Mouse (Mus musculus) spleen, adult 2 months (tissue): ENCODE results near the gene Fbxl17. TPM values are rescaled to one million over a fixed set of nuclear protein-coding genes. Genes with fewer than 3 reads are reported as not detected.

ENCODE experiments used
- DNase-seq, 2 experiments: peaks; one replicate each; pipeline versions ENCODE4 v3.0.0 to v3.0.0-alpha.2; 2012 to 2021; ENCODE audit warnings: low spot score in 2 of 2, low read depth in 1 of 2
- H3K27ac ChIP-seq: fragments of 200-500 bp; 2 replicates; pipeline ENCODE4 v1.5.1; 2012; ENCODE audit warnings: low read length, inconsistent platforms; ENCODE audit not compliant: insufficient read depth
- H3K27me3 ChIP-seq: fragments of 200-500 bp; 2 replicates; pipeline ENCODE4 v1.6.1; 2012; ENCODE audit warnings: mild to moderate bottlenecking, moderate library complexity, low read length, inconsistent platforms; ENCODE audit not compliant: control insufficient read depth, insufficient read depth
- H3K36me3 ChIP-seq: fragments of 200-500 bp; 2 replicates; pipeline ENCODE4 v1.6.1; 2012; ENCODE audit warnings: mild to moderate bottlenecking, low read length, inconsistent platforms; ENCODE audit not compliant: control insufficient read depth, insufficient read depth
- H3K4me1 ChIP-seq: fragments of 200-500 bp; 2 replicates; pipeline ENCODE4 v1.6.1; 2011; ENCODE audit warnings: inconsistent platforms; ENCODE audit not compliant: control insufficient read depth, insufficient read depth, insufficient read length
- H3K4me3 ChIP-seq: fragments of 200-500 bp; 2 replicates; pipeline ENCODE4 v1.5.1; 2011; ENCODE audit warnings: mild to moderate bottlenecking, inconsistent platforms; ENCODE audit not compliant: insufficient read depth, insufficient read length; ENCODE audit errors: extremely low read depth
- CTCF ChIP-seq: fragments of 200-500 bp; IDR thresholded peaks from 2 replicates; pipeline ENCODE4 v1.5.1; 2011; ENCODE audit warnings: mild to moderate bottlenecking, inconsistent platforms; ENCODE audit not compliant: insufficient read depth, insufficient read length, insufficient replicate concordance; ENCODE audit errors: extremely low read depth
- POLR2A ChIP-seq: fragments of 200-500 bp; IDR thresholded peaks from 2 replicates; pipeline ENCODE4 v1.6.1; 2011; ENCODE audit warnings: low read depth, low read length, inconsistent platforms
- WGBS: fragments of 180-500 bp; shearing (Covaris S2); methylation state at CpG from one replicate; pipeline ENCODE4 v1.1.7; 2018; 5-methylcytosine and 5-hydroxymethylcytosine counted together
- polyA plus RNA-seq: library from polyadenylated mRNA; depleted of rRNA; stranded (reverse); fragments of >200 nt; gene quantifications from 2 replicates; pipeline ENCODE4 v1.2.3, GENCODE M21; 2012

Gene Fbxl17
- polyA plus RNA-seq, 1 experiment = 4.7 TPM

DNA sequence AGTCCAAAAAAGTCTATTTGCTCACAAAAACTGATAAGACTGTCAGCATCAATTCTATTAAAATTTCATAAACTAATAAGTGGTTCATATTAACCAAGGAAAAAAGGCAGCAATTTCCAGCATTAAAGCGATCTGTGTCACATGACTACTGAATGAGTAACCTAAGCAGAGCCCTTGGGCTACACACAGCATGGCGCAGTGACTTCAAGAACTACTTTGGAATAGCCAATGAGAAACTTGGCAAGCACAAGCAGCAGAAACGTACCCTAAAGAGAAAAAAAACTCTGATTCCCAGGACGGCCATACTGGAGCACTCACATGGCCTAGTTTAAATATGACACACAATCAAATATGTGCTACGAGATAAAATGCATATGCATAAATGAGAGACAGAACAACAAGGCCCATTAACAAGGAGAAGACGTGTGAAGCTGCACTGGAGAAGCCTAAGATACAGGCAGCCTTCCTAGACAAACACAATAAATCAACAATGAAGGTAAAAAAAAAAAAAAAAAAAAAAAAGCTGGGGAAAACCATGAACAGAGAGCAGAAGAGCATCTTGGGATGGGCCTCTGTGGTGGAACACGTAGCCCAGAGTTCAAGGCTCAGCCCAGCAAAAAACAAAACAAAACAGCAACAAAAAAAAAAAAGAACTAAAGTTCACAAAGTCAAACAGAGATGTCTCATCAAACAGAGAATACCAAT is 5.8 kb downstream of the Fbxl17 start:
- H3K4me1 ChIP-seq = no peaks in the 10 kb centered on the region; the same call in 1 of the 2 replicates
- peaks cover 6% of the 10 kb centered on the region for H3K36me3 ChIP-seq
- no peak overlapping the region for H3K4me3 ChIP-seq
- TF ChIP-seq CTCF (no peak), POLR2A (no peak)
- H3K27me3 ChIP-seq = no peaks in the 10 kb centered on the region
- WGBS = 91% methylated on average over 7 of the region's 7 CpGs
- no peak overlapping the region for H3K27ac ChIP-seq
- no peak for DNase-seq

DNA sequence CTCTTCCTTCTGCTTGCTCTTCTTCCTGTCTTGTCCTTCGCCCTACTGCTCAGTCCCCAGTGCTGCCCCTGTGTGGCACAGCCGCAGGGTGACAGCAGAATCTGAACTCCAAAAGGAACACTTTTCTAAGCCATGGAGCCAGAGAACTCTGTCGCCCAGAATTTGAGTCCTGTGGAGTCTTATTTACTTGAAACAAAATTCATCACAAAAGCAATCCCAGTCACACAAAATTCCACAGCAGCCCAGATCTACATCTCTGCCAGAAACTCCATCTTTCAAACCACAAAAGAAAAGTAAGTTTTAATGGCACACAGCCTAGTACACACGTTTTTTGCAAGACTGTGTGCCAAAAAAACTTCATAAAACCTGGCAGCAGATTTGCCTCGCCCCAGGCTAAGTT is 6.5 kb downstream of the Fbxl17 start:
- no peak overlapping the region for H3K4me3 ChIP-seq
- peak in 1 of 2 experiments; percentile 15 for DNase-seq
- H3K27ac ChIP-seq = no peak overlapping the region

GRCm38 (mm10) chr17:63492665-63493273 is 7.0 kb downstream of the Fbxl17 start:
- no peaks in the 10 kb centered on the region for H3K27me3 ChIP-seq
- no peak overlapping the region for H3K4me3 ChIP-seq
- peaks cover 7% of the 10 kb centered on the region for H3K36me3 ChIP-seq
- DNase-seq = no peak
- no peaks in the 10 kb centered on the region; the same call in 1 of the 2 replicates for H3K4me1 ChIP-seq
- H3K27ac ChIP-seq = no peak overlapping the region
- WGBS = 57% methylated on average over 8 of the region's 8 CpGs
- TF ChIP-seq POLR2A (no peak), CTCF (no peak)

More for the DNA sequence above, 6.5 kb downstream of the Fbxl17 start:
- TF ChIP-seq CTCF (peak; percentile 25; the same call in 1 of the 2 replicates), POLR2A (no peak)
- Histone ChIP-seq H3K27me3 (no peaks in the 10 kb centered on the region), H3K4me1 (no peaks in the 10 kb centered on the region; the same call in 1 of the 2 replicates), H3K36me3 (peaks cover 7% of the 10 kb centered on the region)
- WGBS = 46% methylated on average over 5 of the region's 5 CpGs

DNA sequence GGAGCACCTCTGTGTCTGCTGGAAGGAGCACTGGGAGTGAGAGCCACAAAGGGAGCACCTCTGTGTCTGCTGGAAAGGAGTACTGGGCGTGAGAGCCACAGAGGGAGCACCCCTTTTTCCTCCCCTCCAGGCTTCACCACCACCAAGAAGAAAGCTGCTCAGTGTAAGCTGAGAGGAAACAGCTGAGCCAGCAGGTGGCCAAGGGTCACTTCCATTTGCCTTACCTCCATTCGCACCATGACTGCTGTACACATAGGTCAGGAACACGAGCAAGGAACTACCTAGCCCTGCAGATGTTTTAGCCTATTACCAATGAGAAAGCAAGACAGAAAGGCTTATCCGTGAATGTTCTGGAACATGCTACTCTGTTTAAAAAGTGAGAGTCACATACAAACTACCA is 10.3 kb downstream of the Fbxl17 start:
- Histone ChIP-seq H3K27me3 (no peaks in the 10 kb centered on the region), H3K36me3 (peaks cover 7% of the 10 kb centered on the region), H3K4me1 (no peaks in the 10 kb centered on the region; the same call in 1 of the 2 replicates), H3K27ac (no peak overlapping the region), H3K4me3 (no peak overlapping the region)
- no peak for DNase-seq
- TF ChIP-seq POLR2A = no peak
- TF ChIP-seq CTCF = no peak
- 91% methylated on average over 4 of the region's 4 CpGs for WGBS

GRCm38 (mm10) chr17:63467866-63468265 is 32.0 kb downstream of the Fbxl17 start:
- H3K27ac ChIP-seq = no peak overlapping the region
- TF ChIP-seq CTCF = peak; percentile 82; the same call in 1 of the 2 replicates
- no peak for TF ChIP-seq POLR2A
- H3K27me3 ChIP-seq = no peaks in the 10 kb centered on the region
- H3K36me3 ChIP-seq = peaks cover 4% of the 10 kb centered on the region; the same call in 1 of the 2 replicates
- peak; percentile 14 to 50 for DNase-seq
- no peaks in the 10 kb centered on the region for H3K4me1 ChIP-seq
- no peak overlapping the region for H3K4me3 ChIP-seq
- WGBS = 13% methylated on average over 6 of the region's 6 CpGs

DNA sequence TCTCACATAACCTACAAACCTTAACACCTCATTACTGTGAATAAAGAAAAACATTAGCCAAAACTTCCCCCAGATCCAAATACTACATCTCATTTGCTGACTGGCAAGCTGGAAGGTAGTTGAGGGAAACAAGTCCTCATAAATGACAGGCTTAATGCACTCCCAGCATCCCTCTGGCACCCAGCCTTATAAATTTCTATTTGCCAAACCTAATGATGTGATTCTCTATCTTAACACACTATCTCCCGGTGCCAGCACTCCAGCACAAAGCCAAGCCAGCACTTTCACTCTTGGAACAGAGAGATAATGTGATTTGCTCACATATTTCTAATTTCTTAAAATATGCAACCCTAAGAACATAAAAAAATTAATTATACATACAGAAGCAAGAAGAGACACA is 34.6 kb downstream of the Fbxl17 start:
- Histone ChIP-seq H3K27me3 (no peaks in the 10 kb centered on the region), H3K4me3 (no peak overlapping the region), H3K36me3 (peaks cover 2% of the 10 kb centered on the region; the same call in 1 of the 2 replicates), H3K4me1 (no peaks in the 10 kb centered on the region), H3K27ac (no peak overlapping the region)
- WGBS = 85% methylated on average over 1 of the region's 1 CpGs
- DNase-seq = no peak
- no peak for TF ChIP-seq CTCF
- no peak for TF ChIP-seq POLR2A
